Mouse (Mus musculus) megakaryocyte, embryonic 14.5 days (primary cell): ENCODE measurements around the gene Vpreb1.

ENCODE experiments used
- FLI1 ChIP-seq: IDR thresholded peaks from 2 replicates; pipeline ENCODE4 v1.6.1; 2012; ENCODE audit warnings: low read length, inconsistent platforms, mixed read lengths
- GATA1 ChIP-seq: IDR thresholded peaks from 3 replicates; pipeline ENCODE4 v1.6.1; 2012; ENCODE audit warnings: mixed read lengths, low read length, inconsistent platforms, borderline replicate concordance

DNA sequence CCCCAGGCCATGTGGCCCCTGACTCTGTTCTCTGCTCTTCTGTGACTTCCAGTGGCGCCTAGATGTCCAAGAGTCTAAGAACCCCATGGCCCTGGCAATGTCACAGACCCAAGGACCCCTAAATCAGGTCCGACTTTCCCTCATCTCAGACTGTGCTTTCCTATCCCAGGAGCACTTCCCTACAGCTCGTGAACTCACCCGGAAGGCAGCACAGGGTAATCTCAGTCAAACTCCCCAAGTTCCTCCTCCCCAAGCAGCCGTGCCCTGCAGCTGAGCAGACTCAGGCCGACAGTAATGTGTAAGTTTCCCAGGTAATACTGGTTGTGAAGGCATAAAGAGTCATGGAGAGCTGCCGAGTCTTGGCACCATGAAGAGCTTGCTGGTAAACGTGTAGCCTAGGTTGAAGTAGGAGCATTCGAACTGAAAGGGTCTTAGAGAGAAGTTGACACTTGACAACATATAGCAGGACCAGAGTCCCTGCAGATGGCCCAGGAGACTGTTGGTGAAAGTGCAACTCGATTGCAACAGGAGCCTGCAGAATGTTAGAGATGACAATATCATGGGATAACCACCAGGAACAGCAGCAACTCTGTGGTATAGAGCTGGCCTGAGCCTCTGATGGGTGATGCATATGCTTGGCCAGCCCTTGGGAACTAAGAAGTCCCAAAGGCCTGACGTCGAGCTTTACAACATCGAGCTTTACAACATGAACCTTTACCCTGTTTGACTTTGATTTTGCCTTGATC lies 13.7 kb downstream of the Vpreb1 start:
- TF ChIP-seq GATA1 (no peak), FLI1 (no peak)
